Mouse (Mus musculus) c-Kit-positive CD71-positive TER-119-negative erythroid progenitor cells, embryonic 14.5 days (primary cell): ENCODE measurements around the gene Tiam1.

Source experiments
- DNase-seq: peaks from one replicate; pipeline ENCODE4 v3.0.0-alpha.2; 2013; ENCODE audit warnings: low read depth

The Tiam1 gene

DNA sequence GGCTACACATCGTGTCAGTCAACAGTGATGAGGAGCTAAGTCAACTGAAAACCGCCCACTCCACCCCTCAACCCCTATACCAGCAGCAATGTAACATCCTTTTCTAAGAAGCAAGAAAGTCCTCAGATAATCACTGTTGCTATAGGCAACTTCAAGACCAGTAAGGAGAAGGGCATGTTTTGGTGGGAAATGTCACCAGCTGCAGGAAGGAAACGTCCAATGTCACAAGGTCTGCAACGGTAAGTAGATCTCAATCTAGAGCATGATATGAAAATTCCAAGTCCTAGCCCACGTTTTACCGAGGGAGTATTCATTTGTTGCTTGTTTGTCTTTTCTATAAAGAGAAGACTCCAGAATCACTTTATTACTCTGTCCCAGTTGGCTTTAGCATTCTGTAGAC, 95.7 kb downstream of the Tiam1 start:
- DNase-seq, result no peak

DNA sequence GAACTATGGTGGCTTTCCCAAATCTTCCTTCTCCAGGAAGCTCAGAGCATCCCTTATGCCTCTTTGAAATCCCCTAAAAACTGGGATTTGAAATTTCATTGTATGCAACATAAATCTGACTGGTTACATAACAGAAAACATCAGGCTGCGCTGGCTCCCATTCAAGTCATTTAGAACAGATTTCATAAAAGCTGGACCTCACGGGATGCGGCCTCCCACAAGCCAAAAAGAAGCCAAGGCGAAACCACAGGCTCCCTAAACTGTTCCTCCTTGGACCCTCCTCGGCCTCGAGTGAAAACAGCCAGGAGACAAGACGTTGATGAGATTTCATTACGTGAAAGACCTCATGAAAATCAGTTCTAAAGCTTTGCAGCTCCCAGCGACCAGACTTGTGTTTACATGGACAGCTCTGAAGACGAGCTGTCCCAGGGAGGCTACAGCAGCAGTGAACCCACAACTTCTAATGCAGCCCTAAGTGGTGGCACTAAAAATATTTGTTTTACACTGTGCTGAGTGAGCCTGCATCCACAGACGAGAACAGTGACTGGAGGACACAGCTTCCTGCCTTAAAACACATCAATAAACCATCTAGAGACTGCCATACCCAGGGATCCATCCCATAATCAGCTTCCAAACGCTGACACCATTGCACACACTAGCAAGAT, 96.9 kb downstream of the Tiam1 start:
- DNase-seq, result no peak

DNA sequence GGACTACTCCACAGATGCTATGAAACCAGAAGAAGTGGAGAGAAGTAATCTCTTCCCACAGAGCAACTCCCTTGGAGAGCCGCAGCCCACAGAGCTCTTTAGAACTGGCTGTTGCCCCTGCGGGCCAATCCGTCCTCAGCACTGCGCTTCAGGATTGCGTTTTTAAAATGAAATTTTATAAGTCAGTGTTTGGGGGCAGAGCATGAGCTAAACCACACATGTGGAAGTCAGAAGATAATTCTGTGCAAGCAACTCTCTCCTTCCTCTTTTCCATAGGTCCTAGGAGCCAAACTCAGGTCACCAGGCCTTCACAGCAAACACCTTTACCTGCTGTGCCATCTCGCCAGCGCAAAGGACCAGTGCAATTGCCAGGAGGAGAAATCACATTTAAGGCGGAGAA, 98.0 kb downstream of the Tiam1 start:
- DNase-seq, result no peak

DNA sequence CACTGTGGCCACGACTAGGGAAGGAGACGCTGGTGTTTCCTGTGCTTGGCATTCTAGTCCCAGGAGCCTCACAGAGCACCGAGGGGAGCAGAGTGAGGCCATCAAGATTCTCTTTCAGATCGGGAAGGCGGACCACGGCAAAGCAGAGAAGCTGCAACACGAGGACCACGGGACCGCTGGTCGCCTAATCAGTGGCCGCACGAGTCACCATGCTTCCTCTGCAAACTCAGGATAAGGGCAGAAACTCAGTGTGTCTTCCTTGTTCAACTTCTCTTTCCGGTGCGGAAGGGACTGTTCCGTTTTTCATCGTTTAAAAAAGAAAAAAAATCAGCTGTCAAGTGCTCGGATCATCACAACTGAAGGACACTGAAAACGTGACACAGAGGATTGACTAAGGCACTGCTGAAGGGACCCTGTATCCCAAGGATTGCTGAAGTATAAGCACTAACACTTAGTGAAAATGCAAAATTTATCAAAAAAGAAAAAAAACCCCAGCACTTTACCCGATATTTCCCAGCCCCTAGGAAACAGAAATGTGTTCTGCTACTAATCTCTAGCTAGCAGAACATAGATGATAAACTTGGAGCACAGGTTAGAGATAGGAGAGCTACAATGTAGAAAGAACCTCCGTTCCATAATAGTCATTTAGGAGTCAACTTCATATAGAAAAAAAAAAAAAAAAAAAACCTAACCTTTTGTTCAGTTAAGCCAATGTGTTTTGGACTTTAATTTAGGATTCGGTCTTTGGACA, 99.4 kb downstream of the Tiam1 start:
- peak; percentile 74 for DNase-seq

DNA sequence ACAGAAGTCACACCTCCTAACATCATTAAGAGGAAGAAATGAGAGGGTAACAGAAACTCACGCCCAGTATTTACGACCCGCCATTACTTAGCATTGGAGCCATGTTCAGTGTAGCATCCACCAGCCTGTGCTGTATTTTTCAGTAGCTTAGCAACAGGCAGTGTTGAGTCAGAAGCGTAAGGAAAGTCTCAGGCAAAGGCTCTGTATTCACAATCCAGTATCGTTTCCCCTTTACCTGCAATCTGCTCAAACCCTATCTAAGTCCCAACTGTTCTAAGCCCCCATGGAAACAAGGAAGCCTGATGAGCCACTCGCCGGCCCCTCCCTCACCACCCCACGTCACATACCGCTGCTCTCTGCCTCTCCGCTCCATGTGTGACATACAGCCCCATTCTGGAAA, 100.7 kb downstream of the Tiam1 start:
- no peak for DNase-seq

DNA sequence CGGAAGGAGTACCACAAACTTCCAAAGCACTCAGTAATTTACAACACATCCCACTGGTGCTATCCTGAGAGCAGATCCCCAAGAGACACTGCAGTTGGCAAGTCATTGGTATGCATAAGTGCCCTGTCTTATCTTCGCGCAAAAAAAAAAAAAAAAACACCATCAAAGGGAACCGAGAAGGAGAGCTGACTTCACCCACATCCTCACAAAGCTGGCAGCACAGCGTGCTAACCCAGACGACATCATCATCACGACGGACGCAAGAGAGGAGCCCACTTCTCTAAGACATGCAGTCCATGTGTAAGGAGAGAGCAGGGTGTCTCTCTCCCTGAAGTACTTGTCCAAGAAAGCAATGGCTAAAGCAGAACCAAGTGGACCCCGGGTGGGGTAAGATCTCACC, 101.2 kb downstream of the Tiam1 start:
- DNase-seq, result no peak

DNA sequence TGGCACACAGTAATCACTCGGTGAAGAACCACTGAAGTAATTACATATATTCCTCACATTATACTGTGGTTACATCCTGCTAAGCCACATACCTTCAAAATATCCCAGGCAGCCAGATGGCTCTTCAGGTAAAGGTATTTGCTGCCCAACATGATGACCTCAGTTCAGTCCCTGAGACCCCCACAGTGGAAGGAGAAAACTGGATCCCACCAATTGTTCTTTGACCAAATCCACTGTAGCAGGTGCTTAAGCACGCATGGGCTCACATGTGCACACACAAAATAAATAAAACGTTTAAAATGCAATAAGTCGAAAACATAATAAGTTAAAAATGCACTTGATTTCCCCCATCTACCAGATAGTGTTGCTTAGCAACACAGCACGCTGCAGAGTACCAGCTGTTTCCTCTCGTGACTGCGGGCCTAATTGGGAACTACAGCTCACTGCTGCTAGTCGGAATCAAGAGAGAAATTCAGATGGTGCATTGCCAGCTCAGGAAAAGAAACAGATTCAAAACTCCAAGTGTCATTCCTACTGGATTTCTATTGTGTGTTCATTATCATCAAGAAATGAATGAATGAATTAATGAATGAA, 102.7 kb downstream of the Tiam1 start:
- DNase-seq, result no peak

DNA sequence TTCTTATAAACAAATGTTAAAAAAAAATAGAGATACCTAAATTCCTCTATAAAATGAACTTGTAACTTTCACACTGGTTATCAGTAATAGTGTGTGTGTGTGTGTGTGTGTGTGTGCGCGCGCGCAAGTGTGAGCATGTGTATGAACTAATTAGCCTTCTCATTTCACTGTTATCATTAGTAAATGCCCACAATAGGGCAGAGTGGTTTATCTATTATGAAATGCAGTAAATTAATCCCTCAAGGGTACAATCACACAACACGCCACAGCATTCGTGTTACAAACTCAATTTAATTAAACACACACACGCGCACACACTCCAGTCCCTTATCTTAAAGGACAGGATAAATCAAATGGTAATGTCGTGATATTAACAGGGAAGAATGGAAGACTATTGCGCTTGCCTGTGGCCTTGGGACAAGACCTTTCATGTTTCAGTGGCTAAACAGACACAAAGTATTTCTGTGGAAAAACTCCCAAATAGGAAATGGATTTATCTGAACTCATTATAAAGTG, 107.9 kb downstream of the Tiam1 start:
- no peak for DNase-seq

DNA sequence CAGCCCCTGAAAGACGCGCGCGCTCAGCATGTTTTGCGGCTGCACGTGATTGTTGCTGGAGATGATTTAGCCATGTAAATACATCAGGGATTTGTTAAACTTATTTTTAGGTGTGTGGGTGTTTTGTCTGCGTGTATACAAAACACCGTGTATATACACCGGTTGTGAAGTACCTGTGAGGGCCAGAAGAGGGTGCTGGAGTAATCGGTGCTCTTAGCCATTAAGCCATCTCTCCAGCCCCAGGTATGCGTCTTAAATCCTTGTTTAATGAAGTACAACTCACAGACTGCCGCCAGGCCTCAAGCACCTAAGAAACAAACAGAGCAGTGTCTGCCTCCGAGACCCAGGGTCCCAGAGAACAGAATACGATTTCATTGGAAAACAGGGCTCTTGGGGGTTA, 113.2 kb downstream of the Tiam1 start:
- DNase-seq, result no peak

DNA sequence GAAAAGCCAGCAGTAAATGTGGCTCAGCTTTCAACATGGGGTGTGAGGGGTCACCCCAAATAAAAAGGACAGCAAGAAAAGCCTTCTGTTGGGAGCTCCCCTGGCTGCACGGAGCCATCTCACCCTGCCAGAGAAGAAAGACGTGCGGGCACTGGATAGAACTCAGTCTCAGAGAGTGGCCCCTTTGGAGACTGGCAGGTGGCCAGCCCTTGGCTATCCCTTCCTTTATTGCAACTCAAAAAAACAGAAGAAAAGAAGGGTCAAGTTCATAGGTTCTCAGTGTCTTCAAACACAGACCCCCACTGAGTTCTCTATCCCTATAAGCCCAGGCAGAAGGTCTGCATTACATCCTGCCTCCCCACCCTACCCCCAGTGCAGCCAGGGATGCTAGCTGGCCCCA, 115.7 kb downstream of the Tiam1 start:
- no peak for DNase-seq

DNA sequence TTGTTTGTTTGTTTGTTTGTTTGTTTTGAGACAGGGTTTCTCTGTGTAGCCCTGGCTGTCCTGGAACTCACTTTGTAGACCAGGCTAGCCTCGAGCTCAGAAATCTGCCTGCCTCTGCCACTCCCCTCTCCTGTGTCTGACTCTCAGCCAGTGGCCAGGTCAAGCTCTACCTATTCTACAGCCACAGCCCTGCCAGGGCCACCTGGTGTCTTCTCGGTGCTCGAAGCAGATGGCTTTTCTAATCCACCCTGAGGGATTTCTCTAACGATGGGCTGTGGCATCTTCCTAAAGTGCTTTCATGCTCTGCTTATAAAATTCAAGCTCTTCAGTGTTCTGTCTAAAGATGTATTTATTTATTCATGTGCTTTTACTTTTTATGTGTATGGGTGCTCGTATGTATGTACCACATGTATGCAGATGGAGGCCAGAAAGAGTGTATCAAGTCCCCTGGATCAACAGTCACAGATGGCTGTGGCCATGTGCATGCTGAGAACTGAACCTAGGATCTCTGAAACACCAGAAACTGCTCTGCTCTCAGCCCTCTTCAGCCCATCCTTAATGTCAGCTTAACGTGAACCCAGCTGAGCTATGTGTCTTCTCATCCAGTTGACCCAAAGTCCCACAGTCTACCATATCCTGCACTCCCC, 117.9 kb downstream of the Tiam1 start:
- no peak for DNase-seq

DNA sequence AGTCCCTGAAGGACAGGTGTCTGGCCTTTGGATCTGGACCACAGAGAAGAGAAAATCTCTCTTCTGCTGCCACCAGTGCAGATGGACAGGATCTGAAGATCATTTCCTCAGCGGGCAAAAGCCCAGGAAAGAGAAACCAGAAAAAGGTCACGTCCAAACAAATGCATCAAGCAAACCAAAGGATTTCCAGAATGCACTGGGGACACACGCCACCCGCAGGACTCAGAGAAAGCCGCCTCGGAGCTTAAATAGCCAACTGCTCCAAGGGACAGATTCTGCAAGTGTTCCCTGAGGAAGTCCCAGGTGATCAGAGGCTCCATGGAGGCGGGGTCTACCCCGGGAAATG, 119.9 kb downstream of the Tiam1 start:
- DNase-seq, result no peak

DNA sequence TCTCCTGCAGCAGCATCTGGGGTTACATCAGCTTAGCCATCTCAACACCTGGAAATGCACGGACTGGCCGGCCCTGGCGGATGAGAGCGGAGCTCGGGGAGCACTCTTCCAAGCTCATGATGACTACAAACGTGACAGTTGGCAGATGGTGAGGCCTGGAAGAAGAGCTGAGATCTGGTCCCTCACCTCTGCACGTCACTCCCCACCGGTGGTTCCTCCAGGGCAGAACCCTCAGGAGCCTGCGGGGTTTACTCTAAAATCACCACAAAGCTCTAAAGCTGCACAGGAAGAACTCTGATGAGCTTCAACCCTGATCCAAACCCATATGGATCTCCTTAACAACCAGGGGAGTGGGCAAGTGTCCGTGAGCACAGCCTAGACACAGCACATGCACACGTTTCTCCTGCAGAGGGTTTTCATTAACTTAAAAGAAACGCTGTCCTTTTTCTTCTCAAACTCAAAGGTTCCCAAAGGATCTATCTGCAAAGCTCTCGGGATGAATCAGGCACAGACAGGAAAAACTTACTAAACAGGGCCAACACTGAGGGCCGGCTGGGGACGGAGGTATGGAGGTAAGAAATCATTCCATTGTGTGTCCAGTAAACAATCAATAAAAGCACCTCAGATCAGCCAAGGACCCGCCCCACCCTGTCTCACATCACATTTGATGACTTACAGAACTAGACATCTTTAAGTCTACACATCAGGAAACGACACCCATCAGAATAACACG, 120.5 kb downstream of the Tiam1 start:
- no peak for DNase-seq

DNA sequence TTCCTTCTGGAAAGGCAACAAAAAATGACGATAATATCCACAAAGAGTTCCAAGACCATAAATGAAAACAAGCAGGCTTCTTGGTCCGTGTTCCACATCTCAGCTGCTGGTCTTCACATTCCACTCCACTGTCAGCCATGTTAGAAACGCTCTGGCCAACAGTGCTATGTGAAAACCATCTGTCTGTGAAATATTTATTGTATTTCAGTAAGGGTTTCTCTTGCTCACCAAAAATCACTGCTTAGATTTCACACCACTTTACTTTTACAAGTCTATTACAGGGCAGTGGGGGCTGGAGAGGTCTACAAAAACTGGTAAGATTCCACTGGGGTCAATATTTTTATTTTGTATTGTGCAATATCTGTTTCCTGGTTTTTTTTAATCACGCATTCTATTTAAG, 127.5 kb downstream of the Tiam1 start:
- DNase-seq, result no peak

DNA sequence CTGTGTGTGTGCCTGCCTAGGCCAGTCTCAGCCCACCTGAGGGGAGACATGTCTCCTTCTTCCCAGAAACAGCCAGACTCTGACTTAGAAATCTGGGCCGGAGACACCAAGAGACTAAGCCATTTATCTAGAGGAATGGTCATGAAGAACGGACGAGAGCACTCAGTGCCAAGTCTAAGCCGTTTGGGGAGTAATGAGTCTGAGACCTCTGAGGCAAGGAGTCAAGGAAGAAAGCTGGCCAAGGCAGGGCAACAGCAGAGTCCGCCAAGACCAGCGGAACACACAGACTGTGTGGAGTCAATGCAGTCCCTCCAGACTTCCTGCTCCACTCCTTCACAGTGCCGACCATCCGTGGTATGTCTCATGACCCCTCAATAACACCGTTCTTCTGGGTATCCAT, 129.0 kb downstream of the Tiam1 start:
- DNase-seq, result no peak

DNA sequence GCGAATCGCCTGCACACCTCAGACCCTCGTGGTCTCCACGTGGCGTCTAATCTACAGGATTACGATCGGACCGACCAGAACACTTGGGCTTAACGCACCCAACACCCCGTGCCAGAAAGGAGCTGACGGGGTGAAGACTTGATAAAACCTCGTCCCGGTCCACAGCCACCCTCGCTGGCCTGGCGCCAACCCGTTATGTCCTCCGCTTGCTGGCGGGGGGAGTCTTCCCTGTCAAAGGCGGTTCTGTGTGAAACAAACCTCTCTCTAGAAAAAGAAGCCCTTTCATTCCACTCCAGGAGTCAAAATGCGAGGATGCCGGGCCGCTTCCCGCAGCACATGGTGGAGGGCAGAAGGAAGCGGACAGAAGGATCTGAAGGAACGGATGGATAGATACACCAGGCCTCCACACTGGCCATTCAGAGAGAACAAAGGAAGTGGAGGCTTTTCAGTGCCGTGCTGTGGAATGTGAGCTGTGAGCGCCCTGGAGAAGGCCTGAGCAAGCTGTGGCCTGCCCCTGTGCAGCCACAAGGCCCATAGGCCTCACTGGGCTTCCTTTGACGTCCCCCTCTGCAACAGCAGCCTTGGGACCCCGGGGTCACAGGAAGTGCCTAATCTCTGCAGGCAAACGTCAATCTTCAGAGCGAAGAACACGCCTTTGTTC, 131.9 kb downstream of the Tiam1 start:
- no peak for DNase-seq

DNA sequence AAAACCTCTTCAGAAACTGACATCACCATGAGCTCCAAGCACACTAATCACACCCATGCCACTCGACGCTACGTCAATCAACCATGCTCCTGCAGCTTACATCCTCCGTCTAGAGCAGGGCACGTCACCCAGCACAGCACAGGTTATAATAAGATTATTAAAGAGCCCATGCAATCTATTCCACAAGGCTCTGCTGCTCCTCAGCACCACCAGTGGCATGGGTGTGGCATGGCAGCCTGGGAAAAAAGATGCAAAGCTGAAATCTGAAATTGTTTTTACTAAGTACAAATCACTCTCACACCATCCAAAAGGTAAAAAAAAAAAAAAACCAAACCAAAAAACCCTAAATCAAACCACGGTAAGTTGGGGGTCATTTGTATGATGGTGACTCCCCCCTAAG, 135.1 kb downstream of the Tiam1 start:
- no peak for DNase-seq

DNA sequence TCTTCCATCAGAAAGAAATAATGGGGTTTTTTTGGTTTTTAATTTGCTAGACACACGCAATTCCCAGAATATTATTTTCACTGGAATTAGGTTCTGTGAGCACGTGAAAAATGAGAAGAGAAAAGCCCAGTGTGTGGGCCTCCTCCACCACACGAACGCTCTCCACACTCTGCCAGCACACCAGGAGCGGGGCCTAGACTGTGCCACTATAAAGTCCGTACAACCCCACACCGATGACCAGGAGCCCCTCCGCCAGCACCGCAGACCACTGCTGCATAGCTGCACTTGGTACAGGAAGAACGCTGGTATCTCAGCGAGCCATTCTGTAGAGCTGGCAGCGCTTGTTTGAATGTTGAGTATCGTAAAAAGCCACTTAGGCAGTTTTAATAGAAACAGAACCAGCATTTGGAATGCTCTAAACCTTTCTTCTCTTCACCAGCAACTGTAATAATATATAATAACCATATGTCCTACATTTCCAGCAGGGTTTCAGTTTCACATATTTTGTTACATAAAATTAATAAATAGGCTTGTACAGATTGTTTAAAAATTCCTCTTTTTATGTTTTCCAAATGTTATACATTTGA, 136.1 kb downstream of the Tiam1 start:
- no peak for DNase-seq

DNA sequence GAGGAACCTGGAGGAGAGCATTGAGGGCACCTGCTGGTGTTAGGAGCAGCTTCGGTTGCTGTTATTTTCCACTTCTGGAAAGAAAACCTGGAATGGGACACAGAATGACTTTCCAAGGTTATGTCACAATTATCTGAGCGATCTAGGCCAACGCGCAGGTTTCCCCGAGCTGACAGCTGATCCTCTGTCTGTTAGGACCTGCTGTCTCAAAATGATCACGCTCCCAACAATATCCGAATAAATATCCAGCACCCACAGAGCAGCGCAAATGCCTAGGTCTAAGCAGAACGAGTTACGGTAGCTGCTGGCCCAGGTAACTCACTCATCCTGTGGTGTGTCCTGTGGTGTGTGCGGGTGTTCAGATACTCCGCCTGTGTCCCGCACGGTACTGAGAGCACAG, 140.0 kb downstream of the Tiam1 start:
- no peak for DNase-seq

DNA sequence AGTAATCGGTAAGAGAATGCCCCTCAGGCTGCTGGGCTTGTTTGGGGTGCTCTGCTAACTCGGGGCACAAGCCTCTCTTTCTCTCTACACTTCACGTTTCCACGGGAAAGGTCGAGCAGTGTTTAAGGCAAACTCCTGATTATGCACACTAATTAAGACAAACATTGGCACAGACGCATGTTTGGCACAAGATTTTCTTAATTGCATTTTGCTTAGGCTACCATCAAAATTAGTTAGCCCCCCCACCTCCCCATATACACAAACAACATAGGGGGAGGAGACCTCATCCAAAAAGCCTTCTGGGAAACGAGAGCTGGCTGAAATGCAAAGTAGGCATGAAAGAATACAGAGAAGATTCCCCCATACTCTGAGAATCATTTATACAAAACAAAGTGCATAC, 148.4 kb downstream of the Tiam1 start:
- no peak for DNase-seq
